Mouse (Mus musculus) liver (tissue): Measurements from ENCODE around the gene 6430548M08Rik.

ENCODE experiments used
- DNase-seq: peaks from one replicate; pipeline ENCODE4 v3.0.0-alpha.2; 2020; ENCODE audit warnings: mixed read lengths

Gene 6430548M08Rik

GRCm38 (mm10) chr8:120146051-120146450 lies 32.1 kb downstream of the 6430548M08Rik start:
- no peak for DNase-seq

DNA sequence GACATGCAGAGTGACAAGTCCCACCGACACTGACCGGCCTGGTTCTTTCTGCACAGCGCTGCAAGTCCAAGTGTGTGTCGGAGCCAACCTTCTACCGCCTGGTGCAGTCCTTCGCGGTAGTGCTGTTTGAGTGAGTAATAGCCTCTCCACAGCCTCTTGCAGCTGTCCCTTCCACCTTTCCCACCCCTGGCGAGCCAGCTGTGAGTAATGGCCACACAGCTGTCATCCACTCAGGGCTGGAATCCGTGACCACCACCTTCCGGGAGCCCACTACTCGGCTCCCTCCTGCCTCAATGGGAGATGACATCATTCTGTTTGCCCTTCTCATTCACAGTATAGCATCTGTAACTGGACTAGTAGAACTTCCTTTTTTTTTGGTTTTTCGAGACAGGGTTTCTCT lies 36.1 kb downstream of the 6430548M08Rik start:
- no peak for DNase-seq

DNA sequence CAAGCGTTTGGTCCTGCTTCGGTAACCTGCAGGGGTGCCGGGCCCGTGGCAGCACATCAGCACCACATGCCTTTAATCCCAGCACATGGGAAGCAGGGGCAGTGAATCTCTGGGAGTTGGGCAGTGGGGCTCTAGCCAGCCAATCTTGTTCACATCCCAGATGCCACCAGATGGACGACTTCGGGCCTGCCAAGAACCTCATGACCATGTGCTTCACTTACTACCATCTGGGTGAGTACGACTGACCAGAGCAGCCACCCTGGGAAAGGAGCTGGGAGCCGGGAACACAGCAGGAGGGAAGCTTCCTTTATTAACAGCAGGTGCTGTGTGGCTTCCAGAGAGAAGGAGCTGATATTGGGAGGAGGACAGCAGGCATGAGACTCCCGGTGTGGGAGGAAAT lies 37.2 kb downstream of the 6430548M08Rik start:
- DNase-seq = no peak

- DNase-seq = peak; percentile 31
These were observed 38.7 kb downstream of the 6430548M08Rik start for GRCm38 (mm10) chr8:120152636-120153035.

DNA sequence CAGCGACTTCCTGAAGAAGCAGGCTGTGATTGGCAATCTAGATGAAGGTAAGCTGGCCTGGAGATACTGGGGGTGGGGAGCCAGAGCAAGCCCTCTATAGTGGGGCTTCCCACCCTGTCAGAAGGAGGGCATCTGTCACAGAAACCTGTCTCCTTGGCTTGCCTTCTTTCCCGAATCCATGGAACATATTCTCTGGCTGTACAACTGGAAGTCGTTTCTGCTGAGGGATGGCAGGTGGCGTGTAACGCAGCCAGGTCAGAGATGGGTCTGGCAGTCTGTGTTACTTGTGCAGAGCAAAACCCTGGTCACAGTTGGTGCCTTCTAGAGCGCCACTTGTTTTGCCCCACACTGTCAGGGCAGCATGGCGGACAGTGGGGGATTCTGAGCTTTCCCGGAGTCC lies 46.4 kb downstream of the 6430548M08Rik start:
- no peak for DNase-seq

DNA sequence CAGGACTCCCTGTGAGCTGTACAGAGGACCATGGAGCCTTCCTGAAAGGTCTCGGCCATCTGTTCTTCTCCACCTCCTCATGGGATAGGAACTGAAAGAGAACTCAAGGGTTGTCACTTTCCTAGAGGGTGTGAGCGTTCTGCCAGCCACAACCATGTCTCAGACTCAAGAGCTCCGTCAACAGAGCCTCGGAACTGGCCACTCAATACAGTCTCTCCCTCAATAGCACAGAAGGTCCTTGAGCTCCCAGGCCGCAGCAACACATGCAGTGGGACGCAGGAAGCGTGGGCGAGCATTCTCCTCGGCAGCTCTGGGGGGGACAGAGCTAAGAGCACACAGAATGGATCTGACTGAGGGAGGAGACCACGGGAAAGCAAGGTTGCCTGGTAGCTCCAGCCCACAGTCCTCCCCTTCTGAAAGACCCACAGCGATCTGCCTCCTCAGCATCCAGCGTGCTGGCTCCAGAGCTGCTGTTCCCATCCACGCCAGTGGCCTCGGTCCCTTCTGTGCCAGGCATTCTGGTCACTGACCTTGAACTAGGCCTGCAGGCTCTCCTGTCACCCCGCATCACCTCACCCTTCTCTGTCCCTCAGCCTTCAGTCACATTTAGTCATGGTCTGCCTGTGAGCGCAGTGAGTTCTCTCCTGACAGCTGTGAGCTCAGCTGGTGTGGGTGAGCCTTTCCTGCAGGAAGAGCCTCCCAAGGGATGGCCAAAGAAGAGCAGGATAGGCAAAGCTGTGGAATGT lies 47.9 kb downstream of the 6430548M08Rik start:
- no peak for DNase-seq

- DNase-seq = no peak
These were observed 48.4 kb downstream of the 6430548M08Rik start for GRCm38 (mm10) chr8:120162404-120162752.

GRCm38 (mm10) chr8:120163376-120163775 lies 49.4 kb downstream of the 6430548M08Rik start:
- DNase-seq = no peak

DNA sequence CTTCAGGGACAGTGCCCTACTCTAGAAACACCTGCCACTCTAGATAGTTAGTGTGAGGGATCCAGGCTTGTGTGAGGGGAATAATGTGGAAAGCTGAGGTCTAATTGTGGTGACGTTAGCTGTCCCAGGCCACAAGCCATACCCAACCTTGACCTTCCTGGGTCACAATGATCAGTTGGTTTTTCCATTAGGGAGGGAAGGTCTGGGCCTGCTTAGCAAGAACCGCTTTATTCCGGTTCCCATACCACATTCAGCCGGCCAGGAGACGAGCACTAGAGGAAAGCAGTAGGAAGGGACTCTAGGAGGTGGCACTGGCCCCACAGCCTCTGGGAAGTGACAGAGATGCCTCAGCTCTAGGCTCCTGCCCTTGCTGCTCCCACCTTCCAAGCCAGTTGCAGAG lies 50.1 kb downstream of the 6430548M08Rik start:
- DNase-seq = no peak

- DNase-seq = no peak
These were observed 53.2 kb downstream of the 6430548M08Rik start for GRCm38 (mm10) chr8:120167136-120167535.

DNA sequence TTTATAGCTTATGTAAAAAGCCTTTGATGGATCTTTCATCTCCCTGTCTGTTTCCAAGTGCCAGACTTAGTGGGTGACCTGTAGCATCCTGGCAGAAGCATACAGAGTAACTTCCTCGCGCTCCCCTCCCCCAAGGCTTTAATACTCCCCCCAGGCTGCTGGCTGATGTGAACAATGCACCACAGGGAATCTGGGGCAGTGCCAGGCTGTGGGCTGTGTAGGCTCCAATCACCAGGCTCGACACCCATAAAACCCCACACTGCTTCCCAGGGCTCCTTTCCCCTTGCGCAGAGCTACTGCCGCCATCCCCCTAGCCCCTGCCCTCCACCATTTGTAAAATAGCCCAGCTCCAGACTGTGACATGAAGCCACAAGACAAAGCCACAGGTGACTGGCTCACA lies 53.9 kb downstream of the 6430548M08Rik start:
- no peak for DNase-seq

GRCm38 (mm10) chr8:120169119-120169518 lies 55.2 kb downstream of the 6430548M08Rik start:
- DNase-seq = no peak

- no peak for DNase-seq
These were observed 59.2 kb downstream of the 6430548M08Rik start for GRCm38 (mm10) chr8:120173195-120173594.

DNA sequence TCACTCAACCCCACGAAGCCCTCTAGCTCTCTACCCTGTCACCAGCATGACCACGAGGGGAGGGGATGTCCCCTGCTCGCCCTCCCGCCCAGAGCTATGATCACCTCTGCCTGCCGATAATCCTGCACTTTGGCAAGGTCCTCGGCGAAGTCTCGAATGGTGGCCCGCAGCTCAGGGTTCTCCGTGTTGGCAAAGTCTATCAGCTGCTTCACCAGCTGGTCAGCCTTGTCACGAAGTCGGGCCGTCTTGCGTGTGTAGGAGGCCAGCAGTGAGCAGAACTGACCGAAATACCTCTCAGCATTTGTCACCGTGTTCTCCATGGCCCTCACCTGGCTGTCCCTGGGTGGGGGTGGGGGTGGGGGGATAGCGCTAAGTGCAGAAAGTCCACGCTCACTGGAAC lies 60.7 kb downstream of the 6430548M08Rik start:
- no peak for DNase-seq

- DNase-seq = no peak
These were observed 62.7 kb downstream of the 6430548M08Rik start for GRCm38 (mm10) chr8:120176605-120177004.

GRCm38 (mm10) chr8:120177318-120178123 lies 63.6 kb downstream of the 6430548M08Rik start, which contains the start of gene Fam92b:
Gene Fam92b (minus strand): TSS chr8:120177466.
- DNase-seq = peak; percentile 65

- no peak for DNase-seq
These were observed 64.2 kb downstream of the 6430548M08Rik start for GRCm38 (mm10) chr8:120178124-120178514.

DNA sequence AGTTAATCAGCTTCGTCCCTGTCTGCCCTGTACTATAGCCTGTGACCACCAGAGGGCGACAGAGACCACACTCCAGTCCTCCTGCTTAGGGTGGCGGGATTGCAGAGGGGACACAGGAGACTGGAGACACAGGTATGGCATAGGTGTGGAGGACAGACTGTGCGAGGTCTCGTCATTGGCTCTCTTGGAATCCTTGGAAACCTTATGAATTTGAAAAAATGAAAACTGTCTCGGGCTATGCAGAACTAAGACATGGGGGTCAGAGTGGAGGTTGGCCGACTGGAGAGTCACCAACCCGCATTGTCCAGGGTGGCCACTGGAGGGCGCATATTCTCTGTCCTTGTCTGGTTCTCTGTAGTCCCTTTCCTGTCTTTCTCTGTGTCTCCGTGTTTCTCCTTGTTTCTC lies 65.1 kb downstream of the 6430548M08Rik start:
- DNase-seq = peak; percentile 85

GRCm38 (mm10) chr8:120180445-120180970 lies 66.6 kb downstream of the 6430548M08Rik start:
- DNase-seq = no peak

DNA sequence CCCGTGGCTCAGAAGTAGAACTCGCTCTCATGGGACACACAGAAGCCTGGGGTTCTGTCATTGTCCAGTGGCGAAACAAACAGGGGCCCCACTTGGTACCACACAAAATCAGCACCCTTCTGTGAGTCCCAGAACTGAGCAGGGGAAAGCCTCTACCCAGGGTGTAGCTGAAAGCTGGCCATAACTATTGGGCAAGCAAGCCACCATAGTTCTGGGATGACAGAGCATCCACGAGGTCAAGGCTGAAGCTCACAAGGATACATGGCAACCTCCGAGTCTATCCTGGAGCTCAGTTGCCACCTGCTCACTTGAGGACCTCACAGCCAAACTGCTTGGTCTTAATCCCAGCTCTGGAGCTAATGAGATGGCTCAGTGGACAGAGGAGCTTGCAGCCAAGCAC lies 67.3 kb downstream of the 6430548M08Rik start:
- no peak for DNase-seq

GRCm38 (mm10) chr8:120181861-120182414 lies 68.0 kb downstream of the 6430548M08Rik start:
- DNase-seq = no peak

GRCm38 (mm10) chr8:120184366-120184765 lies 70.4 kb downstream of the 6430548M08Rik start:
- DNase-seq = no peak
